Mouse (Mus musculus): ENCODE results near the gene Det1.

Gene Det1

DNA sequence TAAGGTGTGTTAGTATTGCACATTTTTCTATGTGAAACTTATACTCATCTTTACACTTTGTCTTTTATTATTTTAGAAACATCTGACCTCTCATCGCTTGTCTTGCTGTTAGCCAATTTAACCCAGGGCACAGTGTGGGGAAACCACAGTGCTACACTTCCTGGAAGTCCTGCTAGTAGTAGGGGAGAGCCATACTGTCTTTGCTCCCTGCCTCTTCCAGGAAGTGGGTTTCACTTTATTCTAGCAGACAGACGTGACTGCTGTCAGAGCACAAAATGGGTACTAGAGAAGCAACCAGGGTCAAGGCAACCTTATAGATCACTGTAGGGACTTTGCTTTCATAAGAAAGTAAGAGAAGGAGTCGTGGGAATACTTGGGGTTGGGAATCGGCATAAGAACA, 7.0 kb upstream of the Det1 start:
- DNase-seq (ENCODE audit: low spot score), result no peak

- no peak for DNase-seq (ENCODE audit: low spot score)
Observed at GRCm38 (mm10) chr7:78846066-78846716, 872 bp downstream of the Det1 start.

DNA sequence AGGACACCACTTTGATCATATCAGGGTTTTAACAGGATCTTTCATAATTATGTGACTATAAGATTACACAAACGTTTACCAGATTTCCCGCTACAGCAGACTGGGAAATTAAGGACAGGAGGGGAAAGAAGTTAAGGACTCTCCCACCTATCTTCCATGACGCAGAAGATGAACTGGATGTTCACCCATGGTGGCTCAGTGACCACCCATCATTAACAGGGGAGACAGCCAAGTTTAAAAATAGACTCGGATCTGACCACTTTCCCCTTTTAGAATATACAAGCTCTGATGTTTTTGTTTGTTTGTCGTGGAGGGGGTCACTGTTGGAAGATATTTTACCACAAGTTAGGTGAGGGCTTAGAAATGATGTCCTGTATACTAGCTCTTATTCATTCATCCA, 5.5 kb downstream of the Det1 start:
- no peak for DNase-seq (ENCODE audit: low spot score)

DNA sequence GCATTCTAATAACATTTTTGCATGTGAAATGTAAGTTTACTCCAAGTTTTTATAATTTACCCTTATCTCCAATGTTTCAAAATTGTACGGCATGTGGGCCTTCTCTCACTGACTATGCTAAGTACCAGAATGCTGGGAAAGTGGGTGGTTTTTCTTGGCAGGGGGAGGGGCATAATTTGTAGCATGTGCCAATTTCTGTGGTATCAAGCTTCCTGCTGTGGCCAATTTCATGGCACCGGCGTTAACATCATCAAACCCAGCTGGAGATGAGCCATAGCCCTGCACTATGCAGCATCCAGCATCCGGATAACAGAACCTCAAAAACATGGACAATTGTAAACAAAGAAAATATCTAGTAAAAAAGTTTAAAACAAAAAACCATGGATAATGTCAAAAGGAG, 9.8 kb downstream of the Det1 start:
- no peak for DNase-seq (ENCODE audit: low spot score)

DNA sequence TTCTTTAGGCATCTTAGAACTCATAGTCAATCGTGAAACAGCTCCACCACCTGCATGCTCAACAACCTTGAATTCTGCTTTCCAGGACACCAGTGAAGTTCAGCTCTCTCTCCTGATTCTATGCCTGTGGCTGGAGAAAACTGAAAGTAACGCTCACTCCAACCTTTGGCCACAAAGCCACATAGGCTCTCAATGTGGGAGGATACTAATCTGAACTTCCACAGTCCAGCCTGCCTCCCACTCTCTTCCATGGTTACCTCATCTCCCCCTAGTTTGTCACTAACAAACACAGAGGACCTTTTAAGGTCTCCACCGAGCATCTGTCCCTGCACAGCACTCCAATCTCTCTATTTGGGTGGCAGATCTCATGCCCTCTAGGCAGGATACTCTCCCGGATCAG, 11.4 kb downstream of the Det1 start:
- DNase-seq (ENCODE audit: low spot score), result no peak

GRCm38 (mm10) chr7:78827749-78828362, 19.2 kb downstream of the Det1 start:
- DNase-seq (ENCODE audit: low spot score), result no peak

DNA sequence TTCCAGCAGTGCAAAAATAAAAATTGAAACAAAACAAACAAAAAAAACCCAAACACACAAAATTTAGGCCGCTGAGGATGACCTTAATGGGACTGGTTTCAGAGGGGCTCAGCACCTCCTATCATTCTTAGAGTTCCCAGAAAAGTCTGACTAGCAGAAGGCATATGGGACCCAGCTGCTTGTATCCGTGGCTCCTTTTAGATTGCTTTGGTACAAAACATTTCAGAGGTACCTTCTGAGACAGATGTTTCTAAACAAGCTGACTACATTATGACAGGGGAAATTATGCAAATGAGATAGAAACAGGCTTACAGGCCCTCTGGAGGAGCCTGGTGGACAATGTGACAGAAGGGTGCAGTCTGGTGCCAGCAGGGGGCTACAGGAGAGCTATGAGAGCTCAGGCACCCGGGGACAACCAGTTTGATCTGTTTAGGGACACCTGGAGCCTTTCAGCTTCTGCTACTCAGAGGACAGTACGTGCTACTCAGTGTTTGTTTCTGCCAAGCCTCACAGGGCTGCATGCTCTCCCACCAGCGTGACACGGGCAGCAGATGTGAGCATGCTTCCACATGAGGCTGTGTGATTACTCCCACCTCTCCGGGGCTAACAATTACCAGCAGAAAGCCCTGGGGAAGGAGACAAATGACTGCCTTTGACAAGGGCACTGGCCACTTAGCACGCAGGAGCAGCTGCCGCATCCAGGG, 20.2 kb downstream of the Det1 start:
- DNase-seq (ENCODE audit: low spot score), result no peak

- DNase-seq (ENCODE audit: low spot score), result no peak
Observed at GRCm38 (mm10) chr7:78818336-78818735, 28.7 kb downstream of the Det1 start.

DNA sequence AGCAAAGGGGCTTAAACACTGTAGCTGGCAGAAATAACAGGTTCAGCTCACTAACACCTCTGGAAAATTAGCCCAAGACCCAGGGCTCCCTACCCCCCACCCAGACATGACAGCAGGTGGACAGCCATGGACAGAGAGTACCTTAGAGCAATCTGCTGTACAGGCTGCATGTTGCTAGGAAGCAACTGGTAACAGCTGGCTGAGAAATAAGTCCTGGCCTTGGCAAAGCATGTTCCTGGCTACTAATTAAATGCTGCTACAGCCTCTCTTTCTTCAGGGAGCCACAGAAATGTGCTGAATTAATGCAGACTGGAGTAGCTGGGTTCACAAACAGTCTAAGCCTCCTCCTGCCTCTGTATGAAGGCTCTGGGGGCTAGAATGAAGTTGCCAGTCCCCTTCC, 32.3 kb downstream of the Det1 start:
- no peak for DNase-seq (ENCODE audit: low spot score)

- no peak for DNase-seq (ENCODE audit: low spot score)
Observed at GRCm38 (mm10) chr7:78813791-78814190, 33.3 kb downstream of the Det1 start.

GRCm38 (mm10) chr7:78807192-78807591, 39.9 kb downstream of the Det1 start:
- DNase-seq (ENCODE audit: low spot score), result no peak

DNA sequence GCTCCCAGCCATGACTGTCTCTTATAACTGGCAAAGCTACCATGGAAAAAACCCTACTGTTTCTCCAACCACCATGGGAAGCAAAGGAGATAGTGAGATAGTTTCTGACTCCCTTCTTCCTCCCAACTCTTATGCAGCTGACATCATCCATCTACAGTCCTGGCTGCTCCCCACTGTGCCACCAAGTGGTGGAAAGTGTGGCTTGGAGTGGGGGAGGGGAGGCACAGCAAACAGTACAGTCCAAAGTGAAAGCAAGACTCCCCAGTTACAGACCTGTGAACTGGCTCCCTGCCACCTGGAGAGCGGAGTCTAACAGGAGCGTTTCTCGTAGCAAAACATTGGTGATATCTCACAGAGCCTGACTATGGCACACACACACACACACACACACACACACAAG, 43.2 kb downstream of the Det1 start:
- DNase-seq (ENCODE audit: low spot score), result no peak

DNA sequence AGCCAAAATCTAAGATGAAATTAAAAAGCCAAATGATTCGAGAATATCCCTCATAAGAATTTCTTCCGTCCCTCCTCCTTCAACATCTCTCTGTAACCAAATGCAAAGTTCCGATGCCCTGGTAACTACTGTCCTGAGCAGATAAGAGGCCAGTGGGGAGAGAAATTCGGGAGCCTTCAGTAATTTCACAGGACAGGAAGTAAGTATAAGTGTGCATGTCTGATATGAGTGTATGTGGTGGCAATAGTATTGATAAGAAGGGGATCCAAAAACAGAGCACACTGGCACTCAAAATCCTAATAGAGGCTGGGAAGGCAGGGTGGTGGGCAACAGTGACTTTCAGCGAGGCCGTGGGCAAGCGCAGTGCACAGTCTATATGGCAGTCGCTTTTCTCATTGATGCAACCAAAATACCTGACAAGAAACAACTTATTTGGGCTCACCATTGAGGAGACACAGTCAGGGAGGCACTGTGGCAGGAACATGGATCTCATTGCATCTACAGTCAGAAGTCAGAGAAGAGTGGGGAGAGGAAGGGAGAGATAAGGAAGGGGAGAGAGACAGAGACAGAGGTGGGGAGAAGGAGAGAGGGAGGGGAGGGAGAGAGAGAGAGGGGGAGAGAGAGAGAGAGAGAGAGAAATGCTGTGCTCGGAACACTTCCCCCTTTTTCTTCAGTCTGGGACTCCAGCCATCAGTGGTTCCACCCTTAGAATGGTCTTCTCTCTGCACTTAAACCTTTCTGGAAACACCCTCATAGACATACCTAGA, 47.1 kb downstream of the Det1 start:
- no peak for DNase-seq (ENCODE audit: low spot score)

DNA sequence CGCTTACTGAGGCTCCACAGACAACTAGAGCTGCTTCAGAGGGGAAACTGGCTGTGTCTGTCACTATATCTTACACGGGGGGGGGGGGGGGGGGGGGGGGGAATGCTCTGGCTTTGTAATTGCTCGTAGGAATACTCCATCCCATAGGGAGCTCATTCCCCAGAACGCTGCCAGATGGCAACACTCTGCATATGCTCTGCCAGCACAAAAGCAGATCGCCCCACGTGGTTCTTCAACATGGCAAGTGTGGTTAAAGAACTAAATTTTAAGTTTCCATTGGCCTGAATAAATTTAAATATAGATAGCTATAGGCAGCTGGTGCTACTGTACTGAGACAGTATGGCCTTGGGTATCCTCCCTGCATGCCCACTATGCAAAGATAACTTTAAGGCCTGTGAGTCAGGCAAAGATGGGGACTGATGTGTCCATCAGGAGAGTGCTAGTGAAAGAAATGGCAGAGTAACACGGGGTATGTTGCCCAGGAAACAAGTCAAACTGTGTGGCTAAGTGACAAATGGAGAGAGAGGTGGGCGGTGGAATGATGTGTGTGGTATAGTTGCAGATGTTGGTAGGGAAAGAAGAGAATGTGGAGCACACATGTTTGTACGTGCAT, 49.1 kb downstream of the Det1 start:
- DNase-seq (ENCODE audit: low spot score), result no peak

GRCm38 (mm10) chr7:78796624-78797023, 50.4 kb downstream of the Det1 start:
- no peak for DNase-seq (ENCODE audit: low spot score)

DNA sequence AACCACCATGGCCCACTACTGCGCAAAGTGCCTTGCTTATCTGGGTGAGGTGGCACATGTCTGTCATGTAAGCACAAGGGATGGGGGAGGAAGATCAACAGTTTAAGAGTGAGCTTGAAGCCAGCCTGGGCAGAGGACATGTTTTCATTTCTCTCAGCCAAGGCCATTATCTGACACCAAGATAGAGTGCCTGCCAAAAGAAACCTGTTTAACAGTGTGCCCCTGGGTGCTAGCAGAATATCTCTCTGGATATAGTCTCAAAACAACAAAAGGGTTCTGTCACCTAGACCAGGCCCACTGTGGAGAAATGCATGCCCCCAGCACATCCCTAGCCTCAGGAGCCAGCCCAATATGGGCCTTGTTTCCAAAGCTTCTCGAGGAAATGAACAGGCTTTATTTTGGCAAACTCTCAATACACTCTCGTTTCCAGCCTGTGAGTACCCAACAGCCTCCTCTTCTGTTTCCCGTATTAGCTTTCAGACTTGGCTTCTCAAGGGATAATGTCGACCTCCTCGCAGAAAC, 52.4 kb downstream of the Det1 start:
- DNase-seq (ENCODE audit: low spot score), result no peak

GRCm38 (mm10) chr7:78793895-78794570, 53.0 kb downstream of the Det1 start:
- no peak for DNase-seq (ENCODE audit: low spot score)

DNA sequence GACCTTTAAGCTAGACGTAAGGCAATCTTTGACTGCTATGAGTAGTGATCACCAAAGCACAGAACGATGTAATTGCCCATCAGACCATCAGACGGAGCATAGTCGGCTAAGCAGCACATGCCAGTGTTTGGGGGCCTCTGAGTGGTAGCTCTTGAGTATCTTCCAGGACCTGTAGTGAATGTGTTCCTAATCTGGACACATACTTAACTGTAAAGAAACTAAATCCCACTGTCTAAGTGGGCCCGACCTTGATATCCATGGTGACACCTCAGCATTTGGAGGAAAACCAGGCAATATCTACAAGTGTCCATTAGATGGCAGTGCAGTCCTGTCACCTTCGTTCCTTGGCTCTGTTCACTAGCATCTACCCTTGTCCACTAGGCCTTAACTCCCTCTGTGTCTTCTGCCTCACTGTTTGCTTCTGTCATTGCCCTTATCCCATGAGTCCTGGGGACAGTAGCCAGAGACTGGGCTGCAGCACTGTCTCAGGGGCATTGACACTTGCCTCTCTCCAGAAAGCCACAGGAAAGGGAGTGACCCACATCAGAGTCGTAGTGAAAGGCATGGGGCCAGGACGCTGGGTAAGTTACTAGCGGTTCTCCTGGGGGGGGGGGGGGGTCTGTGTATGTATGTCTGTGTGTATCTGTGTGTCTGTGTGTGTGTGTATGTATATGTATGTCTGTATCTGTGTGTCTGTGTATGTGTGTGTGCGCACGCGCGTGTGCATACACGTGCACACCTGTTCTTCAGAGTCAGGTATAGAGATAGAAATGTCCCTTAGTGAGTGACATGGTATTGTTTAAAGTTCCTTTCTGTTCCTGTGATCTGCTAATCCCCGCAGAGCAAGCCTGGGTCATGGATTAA, 55.5 kb downstream of the Det1 start:
- DNase-seq (ENCODE audit: low spot score), result peak; percentile 50

DNA sequence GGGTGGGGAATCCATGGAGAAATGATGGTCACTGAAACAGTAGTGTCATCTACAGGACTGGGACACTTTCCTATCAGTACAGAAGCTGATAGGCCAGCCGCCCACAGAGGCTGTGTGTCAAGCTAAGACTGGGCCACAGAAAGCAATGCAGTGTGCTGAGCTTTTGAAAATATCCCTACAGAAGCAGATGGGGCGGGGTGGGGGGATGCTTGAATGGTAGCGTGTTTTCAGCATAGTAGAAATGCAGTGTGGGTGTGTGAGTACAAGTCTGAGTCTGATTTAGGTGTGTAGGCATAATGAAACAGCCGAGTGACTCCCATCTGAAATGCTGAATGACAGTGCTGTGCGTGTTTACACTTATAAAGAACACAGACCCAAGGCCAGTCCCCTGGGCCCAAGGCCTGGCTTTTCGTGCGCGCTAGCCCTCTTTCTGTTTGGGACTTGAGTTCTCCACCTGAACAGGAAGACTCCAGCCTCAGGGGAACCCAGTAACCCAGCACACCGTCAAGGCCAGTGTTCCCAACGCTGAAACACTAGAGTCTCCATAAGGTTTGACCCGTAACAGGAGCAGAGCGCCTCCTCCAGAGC, 59.2 kb downstream of the Det1 start:
- DNase-seq (ENCODE audit: low spot score), result no peak

DNA sequence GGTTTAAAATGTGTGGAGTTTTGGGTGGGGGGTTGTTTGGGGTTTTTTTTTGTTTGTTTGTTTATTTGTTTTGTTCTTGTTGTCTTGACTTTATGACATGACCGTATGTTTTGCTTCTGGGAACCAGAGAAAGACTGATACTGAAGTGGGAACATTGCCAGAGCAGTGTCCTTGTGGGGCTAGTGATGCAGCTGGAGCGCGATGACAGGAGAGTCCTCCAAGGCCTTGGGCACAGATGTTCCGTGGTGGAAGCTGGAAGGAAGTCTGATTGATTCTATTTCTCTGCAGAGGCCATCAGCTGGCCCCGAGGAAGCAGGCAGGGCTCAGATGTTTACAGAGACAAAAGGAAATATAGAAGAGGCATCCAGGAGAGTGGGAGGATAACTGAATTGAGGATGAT, 61.2 kb downstream of the Det1 start:
- no peak for DNase-seq (ENCODE audit: low spot score)

All from lung, postnatal 25 days (tissue).